Mouse (Mus musculus) NIH3T3 (cell line): Measurements from ENCODE around the gene Zswim5.

Experiments used
- DNase-seq: peaks from one replicate; pipeline ENCODE4 v3.0.0-alpha.2; 2012; ENCODE audit warnings: low read depth

The Zswim5 gene

GRCm38 (mm10) chr4:117005611-117006400, 128.6 kb downstream of the Zswim5 start:
- peak; percentile 20 for DNase-seq

GRCm38 (mm10) chr4:117007058-117007457, 129.9 kb downstream of the Zswim5 start:
- DNase-seq = no peak

DNA sequence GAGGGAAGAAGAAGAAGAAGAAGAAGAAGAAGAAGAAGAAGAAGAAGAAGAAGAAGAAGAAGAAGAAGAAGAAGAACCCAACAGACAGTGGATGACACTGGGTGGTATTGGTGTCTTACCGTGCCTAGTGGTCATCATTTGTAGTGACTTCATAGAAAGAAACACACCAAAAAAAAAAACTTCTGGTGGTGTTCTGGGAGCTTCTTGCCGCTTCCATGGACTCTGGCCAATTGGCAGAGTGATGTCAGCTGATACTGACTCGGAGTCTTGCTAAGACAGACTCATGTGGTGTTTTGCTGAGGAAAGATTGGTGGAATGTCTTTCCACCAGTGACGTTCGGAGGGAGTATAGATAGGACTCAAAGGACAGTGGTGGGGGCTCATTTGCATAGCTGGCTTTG, 133.1 kb downstream of the Zswim5 start:
- DNase-seq = peak; percentile 56

DNA sequence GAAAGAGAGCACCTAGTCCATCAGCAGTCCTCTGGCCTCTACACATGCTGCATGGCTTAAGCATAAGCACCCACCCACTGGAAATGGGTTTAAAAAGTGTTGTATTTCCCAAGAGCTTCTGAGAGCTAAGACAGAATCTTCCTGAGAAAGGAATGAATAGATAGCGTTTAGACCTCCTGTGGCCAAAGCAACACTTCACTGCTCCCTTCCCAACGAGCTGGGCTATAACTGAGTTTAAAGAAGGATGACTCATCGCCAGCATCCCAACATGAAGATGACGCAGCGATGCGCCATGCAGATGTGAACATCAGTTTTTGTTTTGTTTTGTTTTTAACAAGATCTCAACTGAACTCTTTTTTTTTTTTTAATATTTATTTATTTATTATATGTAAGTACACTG, 136.4 kb downstream of the Zswim5 start:
- DNase-seq = no peak

DNA sequence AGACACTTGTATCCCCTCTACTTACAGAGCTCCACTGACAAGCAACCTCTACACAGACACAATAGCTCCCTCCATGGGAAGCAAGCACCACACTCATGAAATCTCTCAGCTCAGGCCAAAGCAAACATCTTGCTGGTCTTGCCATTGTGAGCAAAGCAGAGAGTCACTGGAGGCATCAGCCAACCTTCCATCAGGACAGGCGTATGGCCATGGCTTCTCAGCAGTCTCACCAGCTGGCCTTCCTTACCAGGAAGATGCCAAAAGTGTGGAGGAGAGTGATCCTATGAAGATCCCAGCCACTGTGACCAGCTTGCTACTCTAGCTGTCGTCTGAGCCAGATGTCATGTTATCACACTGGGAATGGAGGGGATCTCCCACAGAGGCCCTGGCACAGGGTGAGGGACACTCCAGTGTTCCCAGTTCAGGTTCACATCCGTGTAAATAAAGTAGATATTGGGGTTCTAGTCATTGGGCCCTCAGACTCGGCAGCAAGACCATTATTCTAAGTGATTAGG, 137.8 kb downstream of the Zswim5 start:
- DNase-seq = no peak

DNA sequence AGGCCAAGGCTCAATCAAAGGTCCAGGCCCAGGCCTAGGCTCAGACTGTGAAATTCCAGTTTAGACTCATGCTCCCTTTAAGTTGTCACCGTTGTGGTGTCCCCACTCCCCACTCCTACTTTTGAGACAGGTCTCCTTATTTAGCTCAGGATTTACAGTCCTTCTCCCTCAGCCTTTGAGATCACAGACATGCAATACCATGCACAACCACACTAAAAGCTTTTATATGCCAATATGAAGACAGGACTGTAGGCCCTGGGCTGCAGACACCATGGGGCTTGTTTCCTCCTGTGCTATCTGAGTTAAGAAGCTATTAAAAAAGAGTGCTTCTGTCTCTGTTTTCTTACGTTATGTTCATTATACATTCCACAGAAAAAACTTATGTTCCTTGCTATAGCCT, 140.6 kb downstream of the Zswim5 start:
- DNase-seq = peak; percentile 34

DNA sequence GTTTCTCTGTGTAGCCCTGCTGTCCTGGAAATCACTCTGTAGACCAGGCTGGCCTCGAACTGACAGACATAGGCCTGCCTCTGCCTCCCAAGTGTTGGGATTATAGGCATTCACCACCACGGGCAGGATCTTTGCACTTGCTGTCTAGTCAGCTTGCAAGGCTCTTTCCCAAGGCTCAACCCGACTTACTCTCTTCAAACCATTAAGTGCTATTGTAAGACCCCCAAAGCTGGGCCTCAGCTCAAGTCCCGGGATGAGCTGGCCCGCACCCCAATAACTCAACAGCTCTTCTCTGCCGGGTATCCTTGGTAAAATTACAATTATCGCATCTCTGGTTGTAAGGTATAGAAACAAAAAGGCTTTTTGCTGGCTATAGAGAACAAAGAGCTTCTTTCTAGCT, 141.2 kb downstream of the Zswim5 start:
- no peak for DNase-seq

- DNase-seq = peak; percentile 96
Measured at GRCm38 (mm10) chr4:117019206-117020134, 142.3 kb downstream of the Zswim5 start, which contains the start of gene Eif2b3. Eif2b3 (plus strand) TSS chr4:117019402.

DNA sequence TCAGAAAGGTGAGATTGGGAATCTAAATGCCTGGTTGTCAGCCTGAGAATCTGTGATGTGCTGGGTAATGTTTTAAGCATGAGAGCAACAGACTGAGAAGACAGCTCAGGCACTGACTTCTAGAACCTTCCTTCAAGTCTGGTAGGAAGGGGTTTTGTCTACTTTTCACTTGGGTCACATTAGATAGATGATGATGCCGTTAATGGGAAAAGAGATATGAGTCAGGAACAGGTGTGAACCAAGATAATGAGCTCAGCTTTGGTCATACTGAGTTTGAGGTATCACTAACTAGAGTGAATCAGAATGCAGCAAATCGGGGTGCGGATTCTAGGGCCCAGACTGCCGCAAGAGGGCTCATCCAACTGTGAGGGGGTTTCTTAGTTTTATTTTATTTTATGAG, 146.3 kb downstream of the Zswim5 start:
- DNase-seq = no peak

DNA sequence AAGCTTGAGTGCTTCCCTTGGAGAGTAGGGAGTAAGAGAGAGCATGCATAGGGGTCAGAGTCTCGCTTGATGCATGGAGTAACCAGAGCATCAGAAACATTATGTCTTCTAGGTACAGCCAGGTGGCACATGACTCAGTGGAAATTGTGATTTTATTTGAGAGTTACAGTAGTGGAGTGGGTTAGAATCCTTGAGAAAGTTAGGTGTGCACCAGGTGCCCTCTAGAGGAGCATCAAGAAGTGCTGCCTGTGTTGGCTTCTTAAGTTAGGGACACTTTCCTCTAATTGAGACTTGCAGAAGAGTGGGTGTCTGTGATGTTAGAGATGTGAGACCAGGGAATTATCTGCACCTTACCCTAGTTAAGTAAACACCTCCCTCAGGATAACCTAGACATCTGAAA, 153.9 kb downstream of the Zswim5 start:
- peak; percentile 32 for DNase-seq
